Mouse (Mus musculus): ENCODE measurements around the gene 2300002M23Rik. TPM values are rescaled to one million over a fixed set of nuclear protein-coding genes. Genes with fewer than 3 reads are reported as not detected.

The 2300002M23Rik gene
- polyA plus RNA-seq, 1 experiment from 2014 or later: not detected

- DNase-seq (peak; percentile 93), ATAC-seq (ENCODE audit: low FRiP score, low TSS enrichment) (peak; percentile 60)
- no peaks in the 10 kb centered on the region for H3K9me3 ChIP-seq (ENCODE audit: control insufficient read depth, low read length)
- no peak overlapping the region for H3K9ac ChIP-seq (replicated peaks; ENCODE audit: low read length)
- no peak overlapping the region for H3K4me3 ChIP-seq (replicated peaks; ENCODE audit: low read depth, low read length)
- 0 out of 2 replicates have a peak overlapping the region, but pooled peaks have one; percentile 52 for H3K27ac ChIP-seq (replicated peaks; ENCODE audit: low read depth, low read length)
- 53% methylated on average over 21 of the region's 21 CpGs for WGBS
- H3K36me3 ChIP-seq (ENCODE audit: control insufficient read depth, insufficient read depth, low read length): no peaks in the 10 kb centered on the region
- no peak overlapping the region for H3K4me2 ChIP-seq (ENCODE audit: low read length)
- H3K27me3 ChIP-seq (ENCODE audit: control insufficient read depth, insufficient read depth, low read length): no peaks in the 10 kb centered on the region
- no peaks in the 10 kb centered on the region for H3K4me1 ChIP-seq (ENCODE audit: control insufficient read depth, insufficient read depth, low read length)
Measured at GRCm38 (mm10) chr17:35590410-35591218, 23.4 kb downstream of the 2300002M23Rik start.

GRCm38 (mm10) chr17:35591219-35591578, 23.9 kb downstream of the 2300002M23Rik start:
- Histone ChIP-seq H3K4me1 (ENCODE audit: control insufficient read depth, insufficient read depth, low read length) (no peaks in the 10 kb centered on the region), H3K9ac (replicated peaks; ENCODE audit: low read length) (no peak overlapping the region), H3K27me3 (ENCODE audit: control insufficient read depth, insufficient read depth, low read length) (no peaks in the 10 kb centered on the region), H3K36me3 (ENCODE audit: control insufficient read depth, insufficient read depth, low read length) (no peaks in the 10 kb centered on the region), H3K9me3 (ENCODE audit: control insufficient read depth, low read length) (no peaks in the 10 kb centered on the region), H3K27ac (replicated peaks; ENCODE audit: low read depth, low read length) (0 out of 2 replicates have a peak overlapping the region, but pooled peaks have one; percentile 52), H3K4me2 (ENCODE audit: low read length) (no peak overlapping the region), H3K4me3 (replicated peaks; ENCODE audit: low read depth, low read length) (no peak overlapping the region)
- DNase-seq (no peak), ATAC-seq (ENCODE audit: low FRiP score, low TSS enrichment) (0 out of 2 replicates have a peak, but pooled peaks have one; percentile 6)
- 69% methylated on average over 7 of the region's 7 CpGs for WGBS

GRCm38 (mm10) chr17:35591731-35592130, 24.5 kb downstream of the 2300002M23Rik start:
- Histone ChIP-seq H3K9ac (replicated peaks; ENCODE audit: low read length) (no peak overlapping the region), H3K4me2 (ENCODE audit: low read length) (no peak overlapping the region), H3K4me1 (ENCODE audit: control insufficient read depth, insufficient read depth, low read length) (no peaks in the 10 kb centered on the region), H3K27me3 (ENCODE audit: control insufficient read depth, insufficient read depth, low read length) (no peaks in the 10 kb centered on the region), H3K27ac (replicated peaks; ENCODE audit: low read depth, low read length) (no peak overlapping the region), H3K4me3 (replicated peaks; ENCODE audit: low read depth, low read length) (no peak overlapping the region), H3K9me3 (ENCODE audit: control insufficient read depth, low read length) (no peaks in the 10 kb centered on the region), H3K36me3 (ENCODE audit: control insufficient read depth, insufficient read depth, low read length) (no peaks in the 10 kb centered on the region)
- 95% methylated on average over 15 of the region's 15 CpGs for WGBS
- DNase-seq: no peak
- ATAC-seq (ENCODE audit: low FRiP score, low TSS enrichment): no peak

- H3K9ac ChIP-seq (replicated peaks; ENCODE audit: low read length): no peak overlapping the region
- H3K27me3 ChIP-seq (ENCODE audit: control insufficient read depth, insufficient read depth, low read length): no peaks in the 10 kb centered on the region
- no peaks in the 10 kb centered on the region for H3K36me3 ChIP-seq (ENCODE audit: control insufficient read depth, insufficient read depth, low read length)
- ATAC-seq (ENCODE audit: low FRiP score, low TSS enrichment) (no peak), DNase-seq (no peak)
- WGBS: 90% methylated on average over 9 of the region's 9 CpGs
- H3K4me2 ChIP-seq (ENCODE audit: low read length): no peak overlapping the region
- H3K9me3 ChIP-seq (ENCODE audit: control insufficient read depth, low read length): no peaks in the 10 kb centered on the region
- H3K4me1 ChIP-seq (ENCODE audit: control insufficient read depth, insufficient read depth, low read length): no peaks in the 10 kb centered on the region
- H3K4me3 ChIP-seq (replicated peaks; ENCODE audit: low read depth, low read length): no peak overlapping the region
- no peak overlapping the region for H3K27ac ChIP-seq (replicated peaks; ENCODE audit: low read depth, low read length)
Measured at GRCm38 (mm10) chr17:35592131-35592530, 24.9 kb downstream of the 2300002M23Rik start.

- DNase-seq (no peak), ATAC-seq (ENCODE audit: low FRiP score, low TSS enrichment) (no peak)
- WGBS: 34% methylated on average over 4 of the region's 4 CpGs
- Histone ChIP-seq H3K4me1 (ENCODE audit: control insufficient read depth, insufficient read depth, low read length) (no peaks in the 10 kb centered on the region), H3K36me3 (ENCODE audit: control insufficient read depth, insufficient read depth, low read length) (no peaks in the 10 kb centered on the region), H3K9me3 (ENCODE audit: control insufficient read depth, low read length) (no peaks in the 10 kb centered on the region), H3K27ac (replicated peaks; ENCODE audit: low read depth, low read length) (no peak overlapping the region), H3K4me2 (ENCODE audit: low read length) (no peak overlapping the region), H3K4me3 (replicated peaks; ENCODE audit: low read depth, low read length) (no peak overlapping the region), H3K27me3 (ENCODE audit: control insufficient read depth, insufficient read depth, low read length) (no peaks in the 10 kb centered on the region), H3K9ac (replicated peaks; ENCODE audit: low read length) (no peak overlapping the region)
Measured at GRCm38 (mm10) chr17:35593786-35594185, 26.5 kb downstream of the 2300002M23Rik start.

- no peaks in the 10 kb centered on the region for H3K36me3 ChIP-seq (ENCODE audit: control insufficient read depth, insufficient read depth, low read length)
- no peak overlapping the region for H3K4me2 ChIP-seq (ENCODE audit: low read length)
- H3K27ac ChIP-seq (replicated peaks; ENCODE audit: low read depth, low read length): no peak overlapping the region
- no peaks in the 10 kb centered on the region for H3K4me1 ChIP-seq (ENCODE audit: control insufficient read depth, insufficient read depth, low read length)
- H3K27me3 ChIP-seq (ENCODE audit: control insufficient read depth, insufficient read depth, low read length): no peaks in the 10 kb centered on the region
- no peak for ATAC-seq (ENCODE audit: low FRiP score, low TSS enrichment)
- 89% methylated on average over 7 of the region's 7 CpGs for WGBS
- no peaks in the 10 kb centered on the region for H3K9me3 ChIP-seq (ENCODE audit: control insufficient read depth, low read length)
- no peak overlapping the region for H3K9ac ChIP-seq (replicated peaks; ENCODE audit: low read length)
- H3K4me3 ChIP-seq (replicated peaks; ENCODE audit: low read depth, low read length): no peak overlapping the region
- DNase-seq: no peak
Measured at GRCm38 (mm10) chr17:35594456-35594855, 27.2 kb downstream of the 2300002M23Rik start.

- Histone ChIP-seq H3K27me3 (ENCODE audit: control insufficient read depth, insufficient read depth, low read length) (no peaks in the 10 kb centered on the region), H3K9ac (replicated peaks; ENCODE audit: low read length) (no peak overlapping the region), H3K4me3 (replicated peaks; ENCODE audit: low read depth, low read length) (no peak overlapping the region), H3K4me1 (ENCODE audit: control insufficient read depth, insufficient read depth, low read length) (no peaks in the 10 kb centered on the region), H3K27ac (replicated peaks; ENCODE audit: low read depth, low read length) (no peak overlapping the region), H3K36me3 (ENCODE audit: control insufficient read depth, insufficient read depth, low read length) (no peaks in the 10 kb centered on the region), H3K4me2 (ENCODE audit: low read length) (no peak overlapping the region), H3K9me3 (ENCODE audit: control insufficient read depth, low read length) (no peaks in the 10 kb centered on the region)
- ATAC-seq (ENCODE audit: low FRiP score, low TSS enrichment): no peak
- no peak for DNase-seq
- 96% methylated on average over 3 of the region's 3 CpGs for WGBS
Measured at GRCm38 (mm10) chr17:35597399-35597798, 30.1 kb downstream of the 2300002M23Rik start.

- no peak within 1 kb of the TSS for H3K27ac ChIP-seq (replicated peaks; ENCODE audit: low read depth, low read length)
- no peak within 1 kb of the TSS for H3K4me3 ChIP-seq (replicated peaks; ENCODE audit: low read depth, low read length)
- H3K27me3 ChIP-seq (ENCODE audit: control insufficient read depth, insufficient read depth, low read length): no peaks in the 10 kb centered on the region
- ATAC-seq (ENCODE audit: low FRiP score, low TSS enrichment): no peak
- no peak within 1 kb of the TSS for H3K4me2 ChIP-seq (ENCODE audit: low read length)
- no peak for DNase-seq
- H3K36me3 ChIP-seq (ENCODE audit: control insufficient read depth, insufficient read depth, low read length): no peaks in the 10 kb centered on the region
- no peaks in the 10 kb centered on the region for H3K4me1 ChIP-seq (ENCODE audit: control insufficient read depth, insufficient read depth, low read length)
- H3K9me3 ChIP-seq (ENCODE audit: control insufficient read depth, low read length): no peaks in the 10 kb centered on the region
- no peak within 1 kb of the TSS for H3K9ac ChIP-seq (replicated peaks; ENCODE audit: low read length)
- WGBS: 62% methylated on average over 2 of the region's 2 CpGs
Measured at GRCm38 (mm10) chr17:35601249-35601648, 34.0 kb downstream of the 2300002M23Rik start, which contains the start of gene Sfta2. Gene Sfta2 (plus strand): TSS chr17:35601549.

All from midbrain, embryonic 14.5 days (tissue).